In genomic region chr7:16120262-16120600, GRCm38 (mm10) we compare ENCODE assay signal across 8 mouse cellular contexts. TPM values are rescaled to one million over a fixed set of nuclear protein-coding genes. Genes with fewer than 3 reads are reported as not detected.
A peak's percentile ranks its signal among the peaks of the same experiment; 100 is the strongest.
DNase-seq lines count a peak whose midpoint lies in the region; ATAC-seq and TF ChIP-seq lines count a peak whose summit lies in the region.

No protein-coding gene starts in this region.

- peaks cover 6% of the 10 kb centered on the region; the same call in 1 of the 2 replicates for H3K4me1 ChIP-seq in spleen, adult 2 months (ENCODE audit: control insufficient read depth, insufficient read depth, insufficient read length)
- H3K4me1 ChIP-seq in limb, embryonic 15.5 days, result peaks cover 10% of the 10 kb centered on the region
- H3K4me1 ChIP-seq in stomach, embryonic 15.5 days, result peaks cover 4% of the 10 kb centered on the region

- H3K4me3 ChIP-seq in spleen, adult 2 months (ENCODE audit: extremely low read depth, insufficient read depth, insufficient read length), result peak overlapping the region; percentile 96
- H3K4me3 ChIP-seq in limb, embryonic 15.5 days, result peak overlapping the region; percentile 83
- H3K4me3 ChIP-seq in stomach, embryonic 15.5 days (replicated peaks), result peak overlapping the region; percentile 83

- no peaks in the 10 kb centered on the region for H3K9me3 ChIP-seq in limb, embryonic 15.5 days
- H3K9me3 ChIP-seq in stomach, embryonic 15.5 days, result no peaks in the 10 kb centered on the region

- no peaks in the 10 kb centered on the region for H3K27me3 ChIP-seq in spleen, adult 2 months (ENCODE audit: control insufficient read depth, insufficient read depth, low read length)
- H3K27me3 ChIP-seq in limb, embryonic 15.5 days, result no peaks in the 10 kb centered on the region
- no peaks in the 10 kb centered on the region for H3K27me3 ChIP-seq in stomach, embryonic 15.5 days (replicated peaks)

- peak overlapping the region; percentile 65 for H3K4me2 ChIP-seq in limb, embryonic 15.5 days
- H3K4me2 ChIP-seq in stomach, embryonic 15.5 days, result peak overlapping the region; percentile 65

- 54% methylated on average over 9 of the region's 9 CpGs for WGBS in spleen, adult 2 months
- 46% methylated on average over 9 of the region's 9 CpGs for WGBS in limb, embryonic 15.5 days
- 40% methylated on average over 9 of the region's 9 CpGs for WGBS in stomach, embryonic 15.5 days

- no peak for TF ChIP-seq POLR2A in spleen, adult 2 months (IDR thresholded peaks at IDR 0.05; ENCODE audit: low read depth, low read length)

- DNase-seq in frontal cortex, postnatal 25 days (ENCODE audit: low spot score in 2 of 2), result no peak
- no peak for DNase-seq in spleen, adult 2 months (ENCODE audit: low read depth in 1 of 2, low spot score in 2 of 2)
- DNase-seq in spleen, postnatal 36 days (ENCODE audit: low spot score in 2 of 2), result no peak
- DNase-seq in retina, embryonic 14.5 days (ENCODE audit: low spot score), result no peak
- DNase-seq in cerebellum, adult 8-10 months, result no peak

- no peak for TF ChIP-seq CTCF in spleen, adult 2 months (IDR thresholded peaks at IDR 0.05; ENCODE audit: extremely low read depth, insufficient read depth, insufficient read length, insufficient replicate concordance)

- H3K9ac ChIP-seq in limb, embryonic 15.5 days, result peak overlapping the region; percentile 76; the same call in 1 of the 2 replicates
- no peak overlapping the region for H3K9ac ChIP-seq in stomach, embryonic 15.5 days

- ATAC-seq in frontal cortex, adult (ENCODE audit: low TSS enrichment), result 0 out of 2 replicates have a peak, but pooled peaks have one; percentile 7
- ATAC-seq in limb, embryonic 15.5 days (ENCODE audit: insufficient number of reproducible peaks, low FRiP score, low TSS enrichment, low read depth), result no peak
- ATAC-seq in stomach, embryonic 15.5 days (ENCODE audit: insufficient read depth, low FRiP score, low read depth), result peak; percentile 11; the same call in 1 of the 2 replicates

- H3K27ac ChIP-seq in spleen, adult 2 months (ENCODE audit: insufficient read depth, low read length), result no peak overlapping the region
- H3K27ac ChIP-seq in limb, embryonic 15.5 days, result peak overlapping the region; percentile 90; the same call in 1 of the 2 replicates
- H3K27ac ChIP-seq in stomach, embryonic 15.5 days, result no peak overlapping the region

- peaks cover 10% of the 10 kb centered on the region for H3K36me3 ChIP-seq in spleen, adult 2 months (ENCODE audit: control insufficient read depth, insufficient read depth, low read length)
- H3K36me3 ChIP-seq in limb, embryonic 15.5 days, result peaks cover 37% of the 10 kb centered on the region
- peaks cover 15% of the 10 kb centered on the region for H3K36me3 ChIP-seq in stomach, embryonic 15.5 days

RNA-seq across cellular contexts. Expression of gene Kptn, which starts 0.5 kb away (rescaled TPM):
- 23.2 and 25.8 TPM in 2 replicates for polyA plus RNA-seq in spleen, adult 2 months (2012; rRNA removed)
- polyA plus RNA-seq in limb, embryonic 15.5 days (2015; fragmentation: Nextera tagmentation; extraction: Ambion mirVana), result 31.2 and 32.7 TPM in 2 replicates
- polyA plus RNA-seq in stomach, embryonic 15.5 days (2015; fragmentation: Nextera tagmentation; extraction: Ambion mirVana), result 29.5 and 29.9 TPM in 2 replicates

RNA-seq across cellular contexts. Expression of gene Slc8a2, which starts 9.4 kb away (rescaled TPM):
- polyA plus RNA-seq in spleen, adult 2 months (2012; rRNA removed), result 1.2 and 2.5 TPM in 2 replicates
- 0.08 and 0.14 TPM in 2 replicates for polyA plus RNA-seq in limb, embryonic 15.5 days (2015; fragmentation: Nextera tagmentation; extraction: Ambion mirVana)
- 0.30 and 0.35 TPM in 2 replicates for polyA plus RNA-seq in stomach, embryonic 15.5 days (2015; fragmentation: Nextera tagmentation; extraction: Ambion mirVana)

RNA-seq across cellular contexts. Expression of gene Napa, which starts 22.0 kb away (rescaled TPM):
- 150 and 151 TPM in 2 replicates for polyA plus RNA-seq in spleen, adult 2 months (2012; rRNA removed)
- polyA plus RNA-seq in limb, embryonic 15.5 days (2015; fragmentation: Nextera tagmentation; extraction: Ambion mirVana), result 238 and 277 TPM in 2 replicates
- 175 and 176 TPM in 2 replicates for polyA plus RNA-seq in stomach, embryonic 15.5 days (2015; fragmentation: Nextera tagmentation; extraction: Ambion mirVana)

RNA-seq across cellular contexts. Expression of gene Meis3, which starts 54.7 kb away (rescaled TPM):
- 21.9 and 28.7 TPM in 2 replicates for polyA plus RNA-seq in spleen, adult 2 months (2012; rRNA removed)
- polyA plus RNA-seq in limb, embryonic 15.5 days (2015; fragmentation: Nextera tagmentation; extraction: Ambion mirVana), result 18.3 and 19.8 TPM in 2 replicates
- polyA plus RNA-seq in stomach, embryonic 15.5 days (2015; fragmentation: Nextera tagmentation; extraction: Ambion mirVana), result 28.2 and 28.8 TPM in 2 replicates

RNA-seq across cellular contexts. Expression of gene Zfp541, which starts 58.6 kb away (rescaled TPM):
- polyA plus RNA-seq in spleen, adult 2 months (2012; rRNA removed), result 0.02 and 0.05 TPM in 2 replicates
- polyA plus RNA-seq in limb, embryonic 15.5 days (2015; fragmentation: Nextera tagmentation; extraction: Ambion mirVana), result 0.07 TPM in 1 of 2 replicates, not detected in the other
- 0.04 and 0.10 TPM in 2 replicates for polyA plus RNA-seq in stomach, embryonic 15.5 days (2015; fragmentation: Nextera tagmentation; extraction: Ambion mirVana)
